Mouse (Mus musculus) hindbrain, embryonic 14.5 days (tissue): ENCODE data around the gene Ldhb. TPM values are rescaled to one million over a fixed set of nuclear protein-coding genes. Genes with fewer than 3 reads are reported as not detected.
A peak's percentile ranks its signal among the peaks of the same experiment; 100 is the strongest.
"Not testable (repeated sequence)": the region's sequence is repeated elsewhere in the genome, so short reads cannot be mapped to it uniquely, and the experiment has no call there.

Experiments used
- ATAC-seq: fragments of 200-750 bp; cut with Nextera tagmentation; 2 replicates; pipeline ENCODE4 v1.8.0; 2017; ENCODE audit warnings: moderate number of reproducible peaks, mild to moderate bottlenecking, moderate TSS enrichment, moderate library complexity; ENCODE audit not compliant: low FRiP score
- DNase-seq: peaks from one replicate; pipeline ENCODE4 v3.0.0-alpha.2; 2015; ENCODE audit warnings: low spot score
- H3K27ac ChIP-seq: fragments of 300-500 bp; sonication (generic); 2 replicates; pipeline ENCODE4 v1.5.1; 2014; ENCODE audit warnings: mild to moderate bottlenecking, moderate library complexity
- H3K27me3 ChIP-seq: fragments of 300-500 bp; sonication (generic); 2 replicates; pipeline ENCODE4 v1.6.1; 2014; ENCODE audit warnings: mild to moderate bottlenecking, low read length, mixed read lengths; ENCODE audit not compliant: control insufficient read depth, insufficient read depth
- H3K36me3 ChIP-seq: fragments of 300-500 bp; sonication (generic); replicated peaks from 2 replicates; pipeline ENCODE4 v1.6.1; 2014; ENCODE audit not compliant: control insufficient read depth, insufficient read depth
- H3K4me1 ChIP-seq: fragments of 300-500 bp; sonication (generic); replicated peaks from 2 replicates; pipeline ENCODE4 v1.6.1; 2014; ENCODE audit warnings: antibody characterized with exemption, low read length, mixed read lengths; ENCODE audit not compliant: control insufficient read depth, insufficient read depth
- H3K4me2 ChIP-seq: fragments of 300-500 bp; sonication (generic); replicated peaks from 2 replicates; pipeline ENCODE4 v1.6.1; 2014; ENCODE audit warnings: mild to moderate bottlenecking, moderate library complexity
- H3K4me3 ChIP-seq: fragments of 300-500 bp; sonication (generic); replicated peaks from 2 replicates; pipeline ENCODE4 v1.5.1; 2014; ENCODE audit warnings: mild to moderate bottlenecking, low read length
- H3K9ac ChIP-seq: fragments of 300-500 bp; sonication (generic); 2 replicates; pipeline ENCODE4 v1.6.1; 2014
- H3K9me3 ChIP-seq: fragments of 300-500 bp; sonication (generic); 2 replicates; pipeline ENCODE4 v1.6.1; 2016; ENCODE audit warnings: low read length; ENCODE audit not compliant: control insufficient read depth
- WGBS: fragments of 180-500 bp; shearing (Covaris S2); extraction: QIAGEN DNeasy Blood & Tissue Kit; methylation state at CpG from one replicate; pipeline ENCODE4 v1.1.7; 2014; 5-methylcytosine and 5-hydroxymethylcytosine counted together
- polyA plus RNA-seq: library from polyadenylated mRNA; unstranded; fragments of >200 nt; fragmentation: Nextera tagmentation; extraction: Ambion mirVana; gene quantifications from 2 replicates; pipeline ENCODE4 v1.2.1, GENCODE M21; 2014

Ldhb gene
- polyA plus RNA-seq, 1 experiment from 2014 or later: 499 TPM

DNA sequence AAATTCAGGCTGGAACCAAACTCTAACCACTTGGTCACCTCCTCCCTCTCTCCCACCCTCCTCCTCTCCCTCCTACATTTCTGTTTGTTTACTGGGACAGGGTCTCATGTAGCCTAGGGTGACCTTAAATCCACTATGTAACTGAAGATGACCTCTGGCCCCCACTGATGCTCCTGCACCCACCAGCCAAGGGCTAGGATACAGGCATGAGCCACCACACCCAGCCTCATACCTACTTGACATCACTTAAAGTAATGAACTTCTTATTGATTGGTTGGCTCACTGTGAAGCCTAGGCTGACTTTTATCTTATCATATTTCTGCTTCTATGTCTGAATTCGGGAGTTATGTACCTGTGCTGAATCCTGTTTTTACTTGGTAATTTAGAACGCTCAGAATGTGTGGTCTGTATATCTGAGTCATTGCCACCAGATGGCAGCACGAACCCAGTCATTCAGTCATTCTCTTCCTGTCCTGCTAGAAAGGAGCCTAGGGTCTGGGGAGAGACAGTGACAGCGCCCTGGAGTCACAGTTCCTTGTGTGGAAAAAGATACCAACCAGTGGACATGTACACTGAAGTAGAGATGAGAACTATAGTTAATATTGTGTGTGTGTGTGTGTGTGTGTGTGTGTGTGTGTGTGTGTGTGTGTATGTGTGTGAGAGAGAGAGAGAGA is 17.0 kb upstream of the Ldhb start:
- H3K27me3 ChIP-seq: no peaks in the 10 kb centered on the region
- H3K4me1 ChIP-seq: no peaks in the 10 kb centered on the region
- H3K9ac ChIP-seq: no peak overlapping the region
- ATAC-seq: peak; percentile 80; the same call in 1 of the 2 replicates
- H3K9me3 ChIP-seq: no peaks in the 10 kb centered on the region
- WGBS: 9% methylated on average over 4 of the region's 4 CpGs
- no peak overlapping the region for H3K4me2 ChIP-seq
- H3K4me3 ChIP-seq: no peak overlapping the region
- peak; percentile 89 for DNase-seq
- no peaks in the 10 kb centered on the region for H3K36me3 ChIP-seq
- no peak overlapping the region for H3K27ac ChIP-seq

DNA sequence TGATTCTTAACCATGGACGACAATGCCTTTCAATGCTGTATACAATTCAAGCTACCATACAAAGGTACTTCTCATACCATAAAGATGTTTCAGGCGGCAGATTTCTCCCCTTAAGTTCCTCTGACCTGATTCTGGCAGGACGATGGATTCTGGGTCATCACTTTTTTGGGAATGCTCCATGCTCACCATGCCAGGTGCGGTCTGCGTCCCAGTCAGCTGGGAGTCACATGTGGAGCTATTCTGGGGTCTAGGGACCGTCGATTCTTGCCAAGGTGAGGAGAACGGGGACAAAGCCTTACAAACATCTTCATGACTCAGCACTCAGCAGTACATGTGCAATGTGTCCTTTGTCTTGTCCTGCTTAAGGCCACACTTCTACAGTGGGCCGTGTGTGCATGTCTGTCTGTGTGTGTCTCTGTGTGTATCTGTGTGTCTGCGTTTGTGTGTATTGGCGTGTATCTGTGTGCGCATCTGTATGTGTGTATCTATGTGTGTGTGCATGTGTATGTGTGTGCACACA is 13.9 kb upstream of the Ldhb start:
- Histone ChIP-seq H3K9me3 (no peaks in the 10 kb centered on the region), H3K36me3 (no peaks in the 10 kb centered on the region), H3K4me2 (no peak overlapping the region), H3K9ac (no peak overlapping the region), H3K27me3 (no peaks in the 10 kb centered on the region), H3K4me3 (no peak overlapping the region), H3K4me1 (no peaks in the 10 kb centered on the region), H3K27ac (no peak overlapping the region)
- WGBS: 85% methylated on average over 12 of the region's 12 CpGs
- DNase-seq (no peak), ATAC-seq (no peak)

DNA sequence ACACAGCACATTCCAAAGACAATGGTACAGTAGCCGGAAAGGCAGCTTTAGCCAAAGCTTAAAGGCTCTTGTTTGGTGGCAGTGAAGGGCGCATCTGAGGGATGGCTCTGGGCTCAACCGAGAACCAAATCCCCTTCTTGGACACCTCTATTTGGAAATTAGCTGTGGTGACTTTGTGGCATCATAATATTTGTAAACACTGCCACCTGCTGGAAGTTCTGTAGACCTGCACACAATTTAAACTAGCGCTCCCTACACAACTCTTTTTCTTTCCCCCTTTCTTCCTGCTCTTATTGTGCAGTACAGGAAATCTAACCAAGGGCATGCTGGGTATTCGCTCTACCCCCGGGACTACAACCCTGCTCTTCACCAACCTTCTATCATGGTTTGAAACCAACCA is 11.4 kb upstream of the Ldhb start:
- DNase-seq: peak; percentile 79
- Histone ChIP-seq H3K4me3 (no peak overlapping the region), H3K27ac (no peak overlapping the region), H3K27me3 (no peaks in the 10 kb centered on the region), H3K4me1 (no peaks in the 10 kb centered on the region), H3K9ac (no peak overlapping the region), H3K4me2 (no peak overlapping the region), H3K9me3 (no peaks in the 10 kb centered on the region), H3K36me3 (no peaks in the 10 kb centered on the region)
- ATAC-seq: peak; percentile 68
- WGBS: 16% methylated on average over 6 of the region's 6 CpGs

DNA sequence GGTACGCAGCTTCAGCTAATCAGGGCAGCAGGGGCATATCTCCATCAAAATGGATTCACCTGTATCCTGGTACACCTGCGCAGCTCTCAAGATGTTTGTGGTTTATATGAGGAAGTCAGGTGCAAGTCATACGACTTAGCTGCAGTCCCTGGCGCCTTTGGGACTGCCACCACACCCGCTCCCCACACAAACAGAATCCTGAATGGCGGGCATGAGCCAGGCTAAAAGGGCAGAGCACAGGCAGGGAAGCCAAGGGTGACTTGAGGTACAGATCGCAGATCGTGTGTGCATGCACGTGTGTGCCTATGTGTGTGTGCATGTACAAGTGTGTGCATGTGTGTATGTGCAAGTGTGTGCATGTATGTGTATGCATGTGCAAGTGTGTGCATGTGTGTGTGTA is 7.6 kb upstream of the Ldhb start:
- not testable (repeated sequence) for H3K36me3 ChIP-seq, H3K4me3 ChIP-seq, H3K4me1 ChIP-seq, H3K4me2 ChIP-seq, H3K9me3 ChIP-seq, H3K9ac ChIP-seq, DNase-seq, ATAC-seq, H3K27ac ChIP-seq, H3K27me3 ChIP-seq
- WGBS: 75% methylated on average over 8 of the region's 9 CpGs

DNA sequence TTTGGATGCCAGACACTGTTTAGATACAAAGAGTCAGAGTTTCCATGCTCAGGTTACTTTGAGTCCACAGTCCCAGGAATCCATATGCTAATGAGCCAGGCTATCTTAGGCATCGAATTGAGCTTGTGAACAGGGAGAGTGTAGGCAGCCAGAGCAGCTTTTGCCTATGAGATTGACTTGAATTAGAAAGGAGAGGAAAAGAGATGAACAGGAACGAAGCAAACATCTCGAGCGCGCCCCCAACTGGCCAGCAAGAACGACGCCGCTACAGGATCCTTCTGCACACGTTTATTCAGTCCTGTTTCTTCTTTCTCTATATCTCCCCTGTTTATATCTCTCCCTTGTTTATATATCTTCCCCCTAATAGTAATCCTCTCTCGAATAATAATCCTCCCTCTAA is 7.2 kb upstream of the Ldhb start:
- no peak overlapping the region for H3K27ac ChIP-seq
- DNase-seq: no peak
- 2% methylated on average over 10 of the region's 10 CpGs for WGBS
- no peaks in the 10 kb centered on the region for H3K36me3 ChIP-seq
- H3K27me3 ChIP-seq: 0 out of 2 replicates have a peak, but pooled peaks cover 4% of the 10 kb centered on the region
- H3K4me3 ChIP-seq: no peak overlapping the region
- H3K9ac ChIP-seq: no peak overlapping the region
- ATAC-seq: no peak
- no peaks in the 10 kb centered on the region for H3K9me3 ChIP-seq
- no peaks in the 10 kb centered on the region for H3K4me1 ChIP-seq
- H3K4me2 ChIP-seq: no peak overlapping the region

DNA sequence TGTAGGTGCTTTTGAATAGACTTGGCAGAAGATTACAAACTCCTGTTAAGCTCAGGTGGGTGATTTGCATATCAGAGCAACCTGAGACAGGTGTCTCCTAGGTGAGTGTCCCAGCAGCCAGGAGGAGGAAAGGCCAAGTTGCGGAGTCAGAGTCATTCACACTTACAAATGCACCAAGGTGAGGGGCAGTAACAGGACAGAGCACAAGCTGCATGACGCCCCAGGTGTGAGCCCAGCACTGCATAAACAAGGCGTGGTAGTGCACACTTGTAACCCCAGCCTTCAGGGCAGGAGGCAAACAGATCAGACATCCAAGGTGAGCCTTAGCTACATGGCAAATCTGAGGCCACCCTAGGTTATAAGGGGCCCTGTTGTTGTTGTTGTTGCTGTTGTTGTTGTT is 5.1 kb upstream of the Ldhb start:
- DNase-seq: no peak
- 59% methylated on average over 3 of the region's 3 CpGs for WGBS

DNA sequence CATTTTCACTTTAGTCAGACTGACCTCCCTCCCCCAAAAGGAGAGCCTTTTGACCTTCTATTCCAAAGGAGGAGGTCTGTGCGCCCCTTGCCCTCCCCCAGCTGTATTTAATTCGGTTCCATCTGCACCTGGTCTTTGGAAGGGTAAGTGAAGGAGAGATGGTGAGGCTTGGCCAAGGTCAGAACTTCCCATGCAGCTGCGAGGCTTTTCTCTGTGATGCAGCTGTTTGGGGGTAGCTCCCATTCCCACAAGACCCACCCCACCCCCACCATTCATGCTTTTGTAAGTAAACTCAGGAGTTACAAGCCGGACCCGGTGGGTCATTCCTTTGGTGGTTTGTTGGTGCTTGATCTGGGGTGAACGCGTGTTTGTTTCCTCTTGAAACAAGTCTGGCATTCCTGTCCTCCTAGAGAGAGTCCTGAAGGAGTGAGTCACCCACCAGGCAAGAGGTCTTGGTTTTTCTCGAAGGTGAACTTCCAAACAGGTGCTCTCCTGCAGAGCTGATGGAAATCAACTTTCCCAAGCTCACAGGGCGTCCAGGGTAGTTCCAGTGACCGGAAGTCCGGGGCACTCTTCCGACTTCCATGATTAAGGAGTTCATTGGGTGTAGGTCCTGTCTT is 3.9 kb upstream of the Ldhb start:
- DNase-seq (no peak), ATAC-seq (no peak)
- no peak overlapping the region for H3K4me3 ChIP-seq
- H3K27ac ChIP-seq: no peak overlapping the region
- H3K9me3 ChIP-seq: no peaks in the 10 kb centered on the region
- H3K4me1 ChIP-seq: peaks cover 5% of the 10 kb centered on the region
- H3K4me2 ChIP-seq: no peak overlapping the region
- WGBS: 25% methylated on average over 12 of the region's 12 CpGs
- 0 out of 2 replicates have a peak, but pooled peaks cover 14% of the 10 kb centered on the region for H3K27me3 ChIP-seq
- H3K9ac ChIP-seq: no peak overlapping the region
- no peaks in the 10 kb centered on the region for H3K36me3 ChIP-seq

More for the DNA sequence above, 5.1 kb upstream of the Ldhb start:
- H3K27ac ChIP-seq: no peak overlapping the region
- H3K4me1 ChIP-seq: 0 out of 2 replicates have a peak, but pooled peaks cover 5% of the 10 kb centered on the region
- no peak overlapping the region for H3K4me2 ChIP-seq
- no peaks in the 10 kb centered on the region for H3K36me3 ChIP-seq
- H3K9me3 ChIP-seq: no peaks in the 10 kb centered on the region
- 0 out of 2 replicates have a peak, but pooled peaks cover 14% of the 10 kb centered on the region for H3K27me3 ChIP-seq
- H3K9ac ChIP-seq: no peak overlapping the region
- ATAC-seq: no peak
- no peak overlapping the region for H3K4me3 ChIP-seq

DNA sequence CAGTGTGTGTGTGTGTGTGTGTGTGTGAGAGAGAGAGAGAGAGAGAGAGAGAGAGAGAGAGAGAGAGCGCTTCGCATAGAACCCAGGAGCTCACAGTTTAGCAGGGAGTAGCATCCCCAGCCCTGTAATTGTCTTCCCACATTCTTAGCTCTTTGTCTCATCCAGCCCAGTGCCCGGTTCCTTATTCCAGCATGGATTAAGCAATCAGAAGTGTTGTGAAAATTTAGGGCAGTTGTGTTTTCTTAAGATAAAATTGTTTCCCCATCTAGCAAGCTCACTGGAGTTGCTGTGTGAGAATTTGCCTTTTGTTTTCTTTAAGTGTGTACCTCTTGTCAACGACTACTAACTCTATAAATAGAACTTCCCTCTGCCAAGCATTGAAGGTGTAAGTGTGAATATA is 906 bp upstream of the Ldhb start:
- DNase-seq: no peak
- Histone ChIP-seq H3K9me3 (no peaks in the 10 kb centered on the region), H3K4me2 (no peak overlapping the region), H3K36me3 (peaks cover 5% of the 10 kb centered on the region; the same call in 1 of the 2 replicates), H3K9ac (no peak overlapping the region), H3K27me3 (0 out of 2 replicates have a peak, but pooled peaks cover 14% of the 10 kb centered on the region), H3K4me1 (peaks cover 18% of the 10 kb centered on the region), H3K4me3 (no peak overlapping the region), H3K27ac (no peak overlapping the region)
- no peak for ATAC-seq
- WGBS: 25% methylated on average over 4 of the region's 4 CpGs

DNA sequence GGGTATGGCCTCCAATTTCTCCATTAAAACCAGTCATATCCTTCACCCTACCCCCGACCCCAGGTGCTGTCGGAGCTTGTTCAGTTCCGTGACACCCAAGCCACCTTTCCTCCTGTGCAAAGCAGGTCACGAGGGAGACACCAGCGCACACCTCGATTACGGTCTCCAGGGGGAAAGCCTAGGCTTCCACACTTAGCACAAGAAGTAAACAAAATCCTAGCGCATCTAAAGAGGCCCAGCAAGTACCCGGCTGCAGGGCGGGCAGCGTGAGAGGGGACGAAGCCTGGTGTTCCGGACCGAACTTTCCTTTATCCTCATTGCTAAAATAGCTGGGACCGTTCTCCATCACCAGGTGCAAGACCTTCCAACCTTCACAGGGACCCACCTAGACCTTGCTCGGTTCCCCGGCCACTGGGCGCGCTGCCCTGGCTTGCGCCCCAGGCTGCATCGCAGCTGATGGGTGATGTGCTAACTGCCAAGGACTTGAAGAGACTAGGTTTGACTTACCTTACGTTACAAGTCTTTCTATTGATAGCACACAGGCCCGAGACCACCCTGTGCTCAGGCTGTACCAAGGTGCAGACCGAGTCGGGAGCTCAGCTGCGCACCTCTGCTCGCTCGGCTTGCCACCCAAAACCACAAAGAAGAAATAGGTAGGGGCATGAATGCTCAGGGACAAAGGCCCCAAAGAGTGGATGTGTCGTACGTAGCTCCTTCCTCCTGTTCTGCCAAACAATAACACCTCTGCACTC is 548 bp downstream of the Ldhb start:
- Histone ChIP-seq H3K9me3 (no peaks in the 10 kb centered on the region), H3K4me1 (peaks cover 20% of the 10 kb centered on the region), H3K4me3 (peak overlapping the region; percentile 59), H3K9ac (peak overlapping the region; percentile 74), H3K36me3 (peaks cover 8% of the 10 kb centered on the region), H3K27ac (peak overlapping the region; percentile 63), H3K27me3 (0 out of 2 replicates have a peak, but pooled peaks cover 14% of the 10 kb centered on the region), H3K4me2 (peak overlapping the region; percentile 93)
- WGBS: under 1% methylated on average over 30 of the region's 30 CpGs
- peak; percentile 45 for DNase-seq
- ATAC-seq: peak; percentile 71
